Comparison of ENCODE assay signal across 33 mouse cellular contexts in genomic region chr15:101652736-101653265, GRCm38 (mm10). TPM values are rescaled to one million over a fixed set of nuclear protein-coding genes. Genes with fewer than 3 reads are reported as not detected.
A peak's percentile ranks its signal among the peaks of the same experiment; 100 is the strongest.
DNase-seq lines count a peak whose midpoint lies in the region; ATAC-seq and TF ChIP-seq lines count a peak whose summit lies in the region.
"Had no signal": no experiment of that assay in that cellular context is flagged by ENCODE, and none has a peak within 500 bp of the region (broad histone marks: within the 10 kb centered on the region; RNA-seq: fewer than 3 reads in every experiment).

No protein-coding gene starts in this region.

- WGBS in cerebellum, adult 2 months, result 19% methylated on average over 5 of the region's 5 CpGs
- 81% methylated on average over 5 of the region's 5 CpGs for WGBS in midbrain, postnatal 0 days
- WGBS in midbrain, embryonic 13.5 days, result 90% methylated on average over 5 of the region's 5 CpGs

- peaks cover 6% of the 10 kb centered on the region; the same call in 1 of the 2 replicates for H3K4me1 ChIP-seq in cerebellum, adult 2 months (ENCODE audit: control insufficient read depth, insufficient read depth, low read length)
- H3K4me1 ChIP-seq in midbrain, postnatal 0 days (ENCODE audit: insufficient read depth, low read length), result no peaks in the 10 kb centered on the region
- no peaks in the 10 kb centered on the region for H3K4me1 ChIP-seq in midbrain, embryonic 13.5 days (replicated peaks)
- H3K4me1 ChIP-seq: embryonic facial prominence, embryonic 12.5 days; forebrain, embryonic 13.5 days; heart, embryonic 10.5 days; limb, embryonic 15.5 days; midbrain, embryonic 12.5 days had no signal

- TF ChIP-seq CTCF in cerebellum, adult 2 months (IDR thresholded peaks at IDR 0.05; ENCODE audit: borderline replicate concordance, insufficient read depth, low read depth, low read length), result no peak
- TF ChIP-seq CTCF in midbrain, postnatal 0 days (IDR thresholded peaks at IDR 0.05), result no peak

- TF ChIP-seq POLR2A in cerebellum, adult 2 months (IDR thresholded peaks at IDR 0.05; ENCODE audit: borderline replicate concordance, insufficient read depth, low read length), result no peak

- no peak overlapping the region for H3K27ac ChIP-seq in cerebellum, adult 2 months (ENCODE audit: insufficient read depth, low read length)
- H3K27ac ChIP-seq in midbrain, postnatal 0 days (ENCODE audit: low read depth, low read length), result no peak overlapping the region
- no peak overlapping the region for H3K27ac ChIP-seq in midbrain, embryonic 13.5 days
- H3K27ac ChIP-seq: embryonic facial prominence, embryonic 12.5 days; forebrain, embryonic 13.5 days; heart, embryonic 10.5 days; kidney, postnatal 0 days; limb, embryonic 15.5 days; liver, embryonic 14.5 days; midbrain, embryonic 12.5 days had no signal

- H3K4me2 ChIP-seq in midbrain, postnatal 0 days (ENCODE audit: low read depth, low read length, poor library complexity, severe bottlenecking), result no peak overlapping the region
- no peak overlapping the region for H3K4me2 ChIP-seq in midbrain, embryonic 13.5 days (replicated peaks)
- H3K4me2 ChIP-seq: embryonic facial prominence, embryonic 12.5 days; forebrain, embryonic 13.5 days; limb, embryonic 15.5 days; lung, embryonic 14.5 days; midbrain, embryonic 12.5 days had no signal

- H3K9me3 ChIP-seq in midbrain, postnatal 0 days (ENCODE audit: low read length), result no peaks in the 10 kb centered on the region
- H3K9me3 ChIP-seq in midbrain, embryonic 13.5 days, result no peaks in the 10 kb centered on the region
- H3K9me3 ChIP-seq: embryonic facial prominence, embryonic 12.5 days; forebrain, embryonic 13.5 days; heart, embryonic 10.5 days; limb, embryonic 15.5 days; midbrain, embryonic 12.5 days had no signal

- H3K9ac ChIP-seq in midbrain, postnatal 0 days (replicated peaks; ENCODE audit: low read length, poor library complexity, severe bottlenecking), result no peak overlapping the region
- H3K9ac ChIP-seq in midbrain, embryonic 13.5 days (replicated peaks), result no peak overlapping the region
- H3K9ac ChIP-seq: embryonic facial prominence, embryonic 12.5 days; forebrain, embryonic 13.5 days; limb, embryonic 15.5 days; liver, embryonic 14.5 days; lung, embryonic 14.5 days; midbrain, embryonic 12.5 days had no signal

- no peak for ATAC-seq in midbrain, postnatal 0 days (ENCODE audit: low FRiP score)
- ATAC-seq in midbrain, embryonic 13.5 days, result no peak
- ATAC-seq: forebrain, embryonic 13.5 days had no signal

- H3K36me3 ChIP-seq in midbrain, postnatal 0 days (ENCODE audit: insufficient read depth, low read length), result no peaks in the 10 kb centered on the region
- H3K36me3 ChIP-seq in midbrain, embryonic 13.5 days, result no peaks in the 10 kb centered on the region
- H3K36me3 ChIP-seq: embryonic facial prominence, embryonic 12.5 days; heart, embryonic 10.5 days; limb, embryonic 15.5 days; midbrain, embryonic 12.5 days had no signal

- H3K4me3 ChIP-seq in cerebellum, adult 2 months (replicated peaks; ENCODE audit: insufficient read depth, low read depth, low read length), result no peak overlapping the region
- H3K4me3 ChIP-seq in midbrain, postnatal 0 days (ENCODE audit: low read depth, low read length), result no peak overlapping the region
- no peak overlapping the region for H3K4me3 ChIP-seq in midbrain, embryonic 13.5 days (replicated peaks)
- H3K4me3 ChIP-seq: embryonic facial prominence, embryonic 12.5 days; forebrain, embryonic 13.5 days; heart, embryonic 10.5 days; limb, embryonic 15.5 days; midbrain, embryonic 12.5 days had no signal

- H3K27me3 ChIP-seq in cerebellum, adult 2 months (ENCODE audit: control insufficient read depth, insufficient read depth, low read length), result no peaks in the 10 kb centered on the region
- no peaks in the 10 kb centered on the region for H3K27me3 ChIP-seq in midbrain, postnatal 0 days (ENCODE audit: insufficient read depth, low read length)
- no peaks in the 10 kb centered on the region for H3K27me3 ChIP-seq in midbrain, embryonic 13.5 days
- H3K27me3 ChIP-seq: embryonic facial prominence, embryonic 12.5 days; forebrain, embryonic 13.5 days; limb, embryonic 15.5 days; midbrain, embryonic 12.5 days had no signal

- DNase-seq in cerebellum, adult 2 months, result peak; percentile 15 to 50
- DNase-seq in cerebellum, adult 11 months, result no peak
- peak; percentile 49 for DNase-seq in midbrain, postnatal 0 days (ENCODE audit: low spot score)
- peak; percentile 3 for DNase-seq in brain, embryonic 18.5 days (ENCODE audit: low read depth, low spot score)
- peak; percentile 34 to 41 for DNase-seq in cerebellum, postnatal 36 days
- no peak for DNase-seq in T-cell, adult 2 months (ENCODE audit: low spot score)
- DNase-seq in adipocyte (ENCODE audit: low spot score), result no peak
- DNase-seq: kidney, adult 2 months; layer of hippocampus, adult 9-11 months; lung, embryonic 14.5 days; right cerebral cortex, postnatal 14 days; spleen, adult 18-20 months had no signal

RNA-seq across cellular contexts. Expression of gene Gm5478, which starts 5.6 kb away (rescaled TPM):
- polyA plus RNA-seq in cerebellum, adult 2 months (2012; rRNA removed), result not detected in 2 replicates
- not detected in 2 replicates for total RNA-seq in midbrain, postnatal 0 days (2014; rRNA removed)
- not detected in 2 replicates for polyA plus RNA-seq in midbrain, postnatal 0 days (2015; fragmentation: Nextera tagmentation; extraction: Ambion mirVana)
- polyA plus RNA-seq in midbrain, embryonic 13.5 days (2015; fragmentation: Nextera tagmentation; extraction: Ambion mirVana), result not detected in 2 replicates
- total RNA-seq: gastrocnemius, adult 8-10 months; left cerebral cortex, adult 18-20 months; left cerebral cortex, postnatal 36 days; megakaryocyte, adult 5-6 weeks; MEL had no signal
- polyA plus RNA-seq: C2C12; embryonic facial prominence, embryonic 12.5 days; forebrain, embryonic 13.5 days; gonadal fat pad, adult 2 months; heart, embryonic 10.5 days; heart, embryonic 16.5 days; kidney, adult 2 months; kidney, postnatal 0 days; large intestine, adult 2 months; limb, embryonic 15.5 days; liver, embryonic 14.5 days; lung, embryonic 14.5 days; midbrain, embryonic 12.5 days; neural tube, embryonic 11.5 days; testis, adult 2 months; urinary bladder, adult 2 months had no signal

RNA-seq across cellular contexts. Expression of gene Gm5414, which starts 24.8 kb away (rescaled TPM):
- polyA plus RNA-seq in cerebellum, adult 2 months (2012; rRNA removed), result not detected in 2 replicates
- total RNA-seq in midbrain, postnatal 0 days (2014; rRNA removed), result not detected in 2 replicates
- polyA plus RNA-seq in midbrain, postnatal 0 days (2015; fragmentation: Nextera tagmentation; extraction: Ambion mirVana), result not detected in 2 replicates
- polyA plus RNA-seq in midbrain, embryonic 13.5 days (2015; fragmentation: Nextera tagmentation; extraction: Ambion mirVana), result not detected in 2 replicates
- total RNA-seq: gastrocnemius, adult 8-10 months; hematopoietic stem cell, adult 5-6 weeks; left cerebral cortex, adult 18-20 months; left cerebral cortex, postnatal 36 days; megakaryocyte, adult 5-6 weeks; MEL had no signal
- polyA plus RNA-seq: C2C12; embryonic facial prominence, embryonic 12.5 days; forebrain, embryonic 13.5 days; gonadal fat pad, adult 2 months; heart, embryonic 10.5 days; heart, embryonic 16.5 days; kidney, adult 2 months; kidney, postnatal 0 days; large intestine, adult 2 months; limb, embryonic 15.5 days; liver, embryonic 14.5 days; lung, embryonic 14.5 days; midbrain, embryonic 12.5 days; neural tube, embryonic 11.5 days; testis, adult 2 months; urinary bladder, adult 2 months had no signal

RNA-seq across cellular contexts. Expression of gene Krt6b, which starts 27.3 kb away (rescaled TPM):
- polyA plus RNA-seq in cerebellum, adult 2 months (2012; rRNA removed), result not detected in 2 replicates
- not detected in 2 replicates for total RNA-seq in midbrain, postnatal 0 days (2014; rRNA removed)
- polyA plus RNA-seq in midbrain, postnatal 0 days (2015; fragmentation: Nextera tagmentation; extraction: Ambion mirVana), result 0.07 TPM in 1 of 2 replicates, not detected in the other
- not detected in 2 replicates for polyA plus RNA-seq in midbrain, embryonic 13.5 days (2015; fragmentation: Nextera tagmentation; extraction: Ambion mirVana)
- total RNA-seq: gastrocnemius, adult 8-10 months; hematopoietic stem cell, adult 5-6 weeks; left cerebral cortex, adult 18-20 months; left cerebral cortex, postnatal 36 days; megakaryocyte, adult 5-6 weeks; MEL had no signal
- polyA plus RNA-seq: C2C12; embryonic facial prominence, embryonic 12.5 days; forebrain, embryonic 13.5 days; gonadal fat pad, adult 2 months; heart, embryonic 10.5 days; kidney, adult 2 months; kidney, postnatal 0 days; large intestine, adult 2 months; liver, embryonic 14.5 days; lung, embryonic 14.5 days; midbrain, embryonic 12.5 days; neural tube, embryonic 11.5 days; urinary bladder, adult 2 months had no signal

RNA-seq across cellular contexts. Expression of gene Krt6a, which starts 41.3 kb away (rescaled TPM):
- polyA plus RNA-seq in cerebellum, adult 2 months (2012; rRNA removed), result not detected in 2 replicates
- not detected in 2 replicates for total RNA-seq in midbrain, postnatal 0 days (2014; rRNA removed)
- not detected in 2 replicates for polyA plus RNA-seq in midbrain, postnatal 0 days (2015; fragmentation: Nextera tagmentation; extraction: Ambion mirVana)
- polyA plus RNA-seq in midbrain, embryonic 13.5 days (2015; fragmentation: Nextera tagmentation; extraction: Ambion mirVana), result not detected in 2 replicates
- total RNA-seq: gastrocnemius, adult 8-10 months; hematopoietic stem cell, adult 5-6 weeks; left cerebral cortex, adult 18-20 months; left cerebral cortex, postnatal 36 days; megakaryocyte, adult 5-6 weeks; MEL had no signal
- polyA plus RNA-seq: C2C12; forebrain, embryonic 13.5 days; gonadal fat pad, adult 2 months; kidney, adult 2 months; kidney, postnatal 0 days; large intestine, adult 2 months; lung, embryonic 14.5 days; midbrain, embryonic 12.5 days; testis, adult 2 months had no signal

RNA-seq across cellular contexts. Expression of gene Krt5, which starts 59.9 kb away (rescaled TPM):
- 0.08 TPM in 1 of 2 replicates, not detected in the other for polyA plus RNA-seq in cerebellum, adult 2 months (2012; rRNA removed)
- total RNA-seq in midbrain, postnatal 0 days (2014; rRNA removed), result 6.4 TPM in 1 of 2 replicates, not detected in the other
- polyA plus RNA-seq in midbrain, postnatal 0 days (2015; fragmentation: Nextera tagmentation; extraction: Ambion mirVana), result 0.14 TPM in 1 of 2 replicates, not detected in the other
- 0.19 and 0.26 TPM in 2 replicates for polyA plus RNA-seq in midbrain, embryonic 13.5 days (2015; fragmentation: Nextera tagmentation; extraction: Ambion mirVana)
- total RNA-seq: gastrocnemius, adult 8-10 months; hematopoietic stem cell, adult 5-6 weeks; left cerebral cortex, adult 18-20 months; left cerebral cortex, postnatal 36 days; megakaryocyte, adult 5-6 weeks; MEL had no signal
- polyA plus RNA-seq: lung, embryonic 14.5 days had no signal

Comparison
In these comparisons a context has a peak if more than half of its experiments do, and no peak if none do; other contexts are left out.
1. DNase-seq: peak in cerebellum, adult 2 months (2 of 2), midbrain, postnatal 0 days (single experiment), brain, embryonic 18.5 days (single experiment) and cerebellum, postnatal 36 days (2 of 2); none in cerebellum, adult 11 months (single experiment), T-cell, adult 2 months (single experiment) and adipocyte (single experiment).